Mouse (Mus musculus): ENCODE results near the gene Vsig1. TPM values are rescaled to one million over a fixed set of nuclear protein-coding genes. Genes with fewer than 3 reads are reported as not detected.

Gene Vsig1
- polyA plus RNA-seq, 1 experiment = not detected

DNA sequence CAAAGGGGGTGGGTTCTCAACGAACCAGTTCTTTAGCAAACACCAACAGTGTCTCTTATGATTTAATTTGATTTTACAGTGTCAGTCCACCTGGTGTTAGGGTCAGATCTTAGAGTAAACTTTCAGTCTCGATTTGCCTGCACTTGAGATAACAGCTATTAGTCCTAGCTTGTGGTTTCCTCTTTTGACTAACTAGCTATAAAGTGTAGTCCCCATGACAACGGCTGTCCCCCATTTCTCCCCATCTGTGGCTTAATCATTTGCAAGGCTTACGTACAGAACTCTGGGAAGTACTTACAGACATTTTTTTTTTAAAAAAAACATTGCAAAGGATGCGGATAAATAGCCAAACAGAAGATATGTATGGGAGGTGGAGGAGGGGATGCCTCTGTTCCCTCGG is 77.4 kb downstream of the Vsig1 start:
- TF ChIP-seq POLR2A (IDR thresholded peaks at IDR 0.05; ENCODE audit: borderline replicate concordance, control insufficient read depth, low read depth, low read length) (no peak), CTCF (IDR thresholded peaks at IDR 0.05; ENCODE audit: control insufficient read depth, insufficient read depth, low read length) (no peak)
- Histone ChIP-seq H3K4me1 (ENCODE audit: control insufficient read depth, insufficient read depth, low read length) (no peaks in the 10 kb centered on the region), H3K27ac (ENCODE audit: control insufficient read depth, insufficient read depth, low read depth, low read length, poor library complexity) (no peak overlapping the region), H3K4me3 (replicated peaks; ENCODE audit: control insufficient read depth, low read depth, low read length) (no peak overlapping the region)
- WGBS = 26% methylated on average over 6 of the region's 6 CpGs

DNA sequence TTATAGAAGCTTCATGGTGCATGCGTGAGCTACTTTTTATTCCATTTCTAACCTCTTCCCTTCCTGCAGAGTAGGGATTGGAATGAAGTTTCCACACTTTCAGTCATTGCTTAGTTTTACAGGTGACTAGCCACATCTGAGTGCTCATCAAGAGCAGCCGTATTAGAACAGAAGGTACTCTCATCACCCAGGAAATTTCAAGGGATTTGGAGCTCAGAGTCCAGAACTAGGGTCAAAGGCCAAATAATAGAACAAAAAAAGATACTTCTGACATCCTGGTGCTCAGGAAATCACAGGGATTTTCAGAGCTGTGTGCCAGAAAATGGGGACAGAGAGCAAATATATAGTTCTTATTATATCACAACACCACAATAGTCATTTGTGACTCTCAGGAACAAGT is 77.8 kb downstream of the Vsig1 start:
- WGBS = 79% methylated on average over 2 of the region's 2 CpGs
- Histone ChIP-seq H3K4me3 (replicated peaks; ENCODE audit: control insufficient read depth, low read depth, low read length) (no peak overlapping the region), H3K4me1 (ENCODE audit: control insufficient read depth, insufficient read depth, low read length) (no peaks in the 10 kb centered on the region), H3K27ac (ENCODE audit: control insufficient read depth, insufficient read depth, low read depth, low read length, poor library complexity) (no peak overlapping the region)
- TF ChIP-seq POLR2A (IDR thresholded peaks at IDR 0.05; ENCODE audit: borderline replicate concordance, control insufficient read depth, low read depth, low read length) (no peak), CTCF (IDR thresholded peaks at IDR 0.05; ENCODE audit: control insufficient read depth, insufficient read depth, low read length) (no peak)

Other genes starting within 250 kb of the Vsig1 start
- gene Mid2, start 243.0 kb upstream of the Vsig1 start, polyA plus RNA-seq (2011; ENCODE audit: insufficient read depth, insufficient read length, low replicate concordance, missing spikeins) = 1.0 and 1.1 TPM in 2 replicates
- gene Tex13b, start 94.2 kb upstream of the Vsig1 start, polyA plus RNA-seq (2011; ENCODE audit: insufficient read depth, insufficient read length, low replicate concordance, missing spikeins) = 0.75 and 1.6 TPM in 2 replicates
- gene Psmd10, start 49.1 kb downstream of the Vsig1 start, polyA plus RNA-seq (2011; ENCODE audit: insufficient read depth, insufficient read length, low replicate concordance, missing spikeins) = 14.3 and 25.8 TPM in 2 replicates
- gene Atg4a, start 49.3 kb downstream of the Vsig1 start, polyA plus RNA-seq (2011; ENCODE audit: insufficient read depth, insufficient read length, low replicate concordance, missing spikeins) = 40.0 and 64.6 TPM in 2 replicates